Mouse (Mus musculus) ovary, postnatal 36 days (tissue): Measurements from ENCODE around the gene Gm45713.
"Not testable (repeated sequence)": the region's sequence is repeated elsewhere in the genome, so short reads cannot be mapped to it uniquely, and the experiment has no call there.

Experiments used
- DNase-seq: peaks from one replicate; pipeline ENCODE4 v3.0.0; 2022; ENCODE audit warnings: low spot score, mixed read lengths

The Gm45713 gene

GRCm38 (mm10) chr7:45123186-45123570 is 12.9 kb downstream of the Gm45713 start:
- DNase-seq: no peak

GRCm38 (mm10) chr7:45122561-45123185 is 13.4 kb downstream of the Gm45713 start:
- DNase-seq: no peak

- no peak for DNase-seq
These were observed 14.1 kb downstream of the Gm45713 start for GRCm38 (mm10) chr7:45121966-45122365.

- no peak for DNase-seq
These were observed 14.6 kb downstream of the Gm45713 start for GRCm38 (mm10) chr7:45121404-45121803.

- DNase-seq: no peak
These were observed 16.0 kb downstream of the Gm45713 start for GRCm38 (mm10) chr7:45119780-45120709.

- no peak for DNase-seq
These were observed 17.7 kb downstream of the Gm45713 start for GRCm38 (mm10) chr7:45118336-45118735.

- no peak for DNase-seq
These were observed 18.5 kb downstream of the Gm45713 start for GRCm38 (mm10) chr7:45117566-45117965.

GRCm38 (mm10) chr7:45113476-45113875 is 22.6 kb downstream of the Gm45713 start:
- no peak for DNase-seq

GRCm38 (mm10) chr7:45112529-45112928 is 23.5 kb downstream of the Gm45713 start:
- DNase-seq: no peak

GRCm38 (mm10) chr7:45111940-45112339 is 24.1 kb downstream of the Gm45713 start:
- no peak for DNase-seq

- not testable (repeated sequence) for DNase-seq
These were observed 25.9 kb downstream of the Gm45713 start for GRCm38 (mm10) chr7:45110089-45110488.

GRCm38 (mm10) chr7:45107052-45107645 is 28.9 kb downstream of the Gm45713 start:
- DNase-seq: no peak

GRCm38 (mm10) chr7:45106441-45106840 is 29.6 kb downstream of the Gm45713 start:
- DNase-seq: no peak

- DNase-seq: no peak
These were observed 30.5 kb downstream of the Gm45713 start for GRCm38 (mm10) chr7:45105491-45105890.

GRCm38 (mm10) chr7:45104941-45105340 is 31.1 kb downstream of the Gm45713 start:
- DNase-seq: no peak

- peak; percentile 84 for DNase-seq
These were observed 32.3 kb downstream of the Gm45713 start, which contains the start of gene Fcgrt for GRCm38 (mm10) chr7:45103652-45104180. Gene Fcgrt, minus strand, starts transcription at chr7:45103851.

GRCm38 (mm10) chr7:45102940-45103585 is 33.0 kb downstream of the Gm45713 start:
- no peak for DNase-seq

GRCm38 (mm10) chr7:45102441-45102840 is 33.6 kb downstream of the Gm45713 start:
- DNase-seq: no peak

- DNase-seq: no peak
These were observed 36.0 kb downstream of the Gm45713 start for GRCm38 (mm10) chr7:45100046-45100445.

- no peak for DNase-seq
These were observed 37.3 kb downstream of the Gm45713 start for GRCm38 (mm10) chr7:45098541-45099240.

GRCm38 (mm10) chr7:45097479-45097878 is 38.6 kb downstream of the Gm45713 start:
- DNase-seq: no peak
